Mouse (Mus musculus): ENCODE measurements around the gene Polr2l.

Polr2l gene

DNA sequence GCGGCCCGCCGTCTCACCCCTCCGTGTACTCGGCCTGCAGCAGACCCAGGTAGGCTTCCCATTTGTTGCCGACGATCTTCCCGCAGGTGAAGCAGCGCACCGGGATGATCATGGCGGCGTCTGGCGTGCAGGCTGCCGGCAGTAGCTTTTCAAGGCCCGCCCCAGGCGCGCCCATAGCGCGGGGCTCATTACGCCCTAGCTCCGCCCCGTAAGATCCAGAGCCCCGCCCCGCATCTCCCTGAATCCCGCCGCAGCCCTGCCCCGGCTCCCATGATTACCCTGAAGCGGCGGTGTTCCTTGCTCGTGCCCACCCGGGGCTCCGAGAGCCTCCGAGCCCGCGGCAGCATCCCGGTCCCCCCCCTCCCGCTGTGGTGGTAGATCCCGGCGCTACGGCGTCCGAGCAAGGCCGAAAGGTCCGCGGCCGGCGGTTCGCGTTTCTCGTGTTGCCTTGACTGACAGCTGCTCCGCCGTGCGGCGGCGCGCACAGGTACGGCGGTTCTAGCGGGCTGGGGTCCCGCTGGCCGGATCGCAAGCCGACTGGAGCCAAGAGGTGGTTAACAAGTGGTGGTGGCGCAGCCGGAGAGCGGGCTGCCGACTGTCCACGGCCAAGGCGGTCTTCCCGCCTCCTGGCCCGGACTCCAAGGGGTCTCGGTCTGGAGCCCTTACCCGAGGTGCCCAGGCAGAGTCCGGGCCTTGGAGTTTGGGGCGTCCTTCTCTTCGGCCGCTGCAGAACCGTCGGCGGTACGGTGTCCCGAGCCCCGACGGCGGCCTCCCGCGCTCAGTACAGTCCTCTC lies at the start of gene Polr2l, which contains the start of gene Tspan4:
Gene Polr2l, minus strand, starts transcription at position 122 of the 794 bp plus-strand sequence.
Gene Tspan4, plus strand, starts transcription at position 230 of the 794 bp plus-strand sequence.
- peak; percentile 85 for DNase-seq (ENCODE audit: low spot score)

DNA sequence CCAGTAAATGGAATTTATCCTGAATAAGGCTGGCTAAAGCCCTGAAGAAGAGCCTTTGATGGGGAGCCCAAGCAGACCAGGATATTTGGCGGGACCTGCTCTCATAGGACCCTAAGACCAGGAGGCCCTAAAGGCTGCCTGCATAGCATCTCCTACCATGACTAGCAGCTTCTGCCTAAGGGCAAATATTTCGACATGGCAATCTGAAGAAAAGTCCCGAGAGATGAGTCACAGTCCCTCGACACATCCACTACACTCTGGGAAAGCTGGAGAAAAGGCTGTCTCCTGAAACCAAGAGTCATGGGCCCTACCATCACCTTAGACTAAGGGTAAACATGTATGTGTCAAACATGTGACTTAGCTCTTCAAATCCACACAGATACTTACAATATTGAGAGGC lies 49.3 kb upstream of the Polr2l start:
- DNase-seq (ENCODE audit: low spot score): no peak

DNA sequence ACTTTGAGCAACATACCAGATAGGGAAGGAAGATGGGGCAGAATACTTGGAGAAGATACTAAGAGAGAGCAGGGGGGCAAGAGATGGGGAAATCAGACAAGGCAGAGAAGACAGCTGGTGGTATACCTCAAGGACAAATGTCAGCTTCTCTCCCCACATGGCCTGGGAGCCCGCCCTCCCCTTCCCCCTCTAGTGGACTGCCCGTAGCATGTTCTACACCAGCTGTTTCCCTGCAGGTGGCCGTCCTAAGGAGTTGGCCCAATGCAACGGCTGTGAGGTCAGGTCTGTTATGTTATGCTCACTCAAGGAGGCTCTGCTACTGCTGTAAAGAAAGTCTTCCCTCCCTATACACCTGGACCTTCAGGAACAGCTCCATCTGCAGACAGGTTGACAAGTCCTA lies 48.1 kb upstream of the Polr2l start:
- DNase-seq (ENCODE audit: low spot score): no peak

DNA sequence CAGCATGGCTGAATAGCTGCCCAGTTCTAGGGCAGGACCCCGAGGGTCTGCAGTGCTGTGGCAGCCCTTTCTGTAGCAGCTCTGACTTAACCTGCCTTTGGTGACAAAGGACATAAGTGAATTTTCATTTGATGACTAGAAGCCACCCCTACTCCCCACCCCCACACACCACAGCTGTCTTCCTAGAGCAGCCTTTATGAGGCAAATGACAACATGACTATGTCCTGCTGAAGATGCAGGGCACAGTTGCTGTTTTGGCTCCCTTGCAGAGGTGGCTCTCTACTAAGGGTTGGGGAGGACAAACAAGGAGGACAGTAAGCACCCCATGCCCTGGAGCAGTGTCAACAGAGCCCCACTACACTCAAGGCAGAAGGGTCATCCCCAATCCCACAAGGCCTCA lies 44.9 kb upstream of the Polr2l start:
- no peak for DNase-seq (ENCODE audit: low spot score)

DNA sequence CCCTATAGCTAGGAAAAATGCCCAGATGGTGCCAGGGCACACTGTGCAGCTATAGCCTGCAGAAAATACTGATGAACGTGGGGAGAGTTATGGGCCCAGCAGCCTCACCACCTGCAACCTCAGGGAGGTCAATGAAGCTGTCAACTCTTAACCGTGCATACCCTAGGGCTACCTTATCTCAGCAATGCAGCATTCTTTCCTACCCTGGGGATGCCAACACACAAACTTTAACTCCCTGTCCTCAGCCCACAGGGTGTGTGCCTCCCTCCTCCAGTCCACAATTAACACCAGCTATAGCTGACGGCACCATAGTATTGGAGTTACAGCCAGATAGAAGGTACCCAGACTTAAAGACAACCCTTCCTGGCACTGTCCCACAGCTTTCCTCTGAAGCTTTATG lies 44.0 kb upstream of the Polr2l start:
- no peak for DNase-seq (ENCODE audit: low spot score)

DNA sequence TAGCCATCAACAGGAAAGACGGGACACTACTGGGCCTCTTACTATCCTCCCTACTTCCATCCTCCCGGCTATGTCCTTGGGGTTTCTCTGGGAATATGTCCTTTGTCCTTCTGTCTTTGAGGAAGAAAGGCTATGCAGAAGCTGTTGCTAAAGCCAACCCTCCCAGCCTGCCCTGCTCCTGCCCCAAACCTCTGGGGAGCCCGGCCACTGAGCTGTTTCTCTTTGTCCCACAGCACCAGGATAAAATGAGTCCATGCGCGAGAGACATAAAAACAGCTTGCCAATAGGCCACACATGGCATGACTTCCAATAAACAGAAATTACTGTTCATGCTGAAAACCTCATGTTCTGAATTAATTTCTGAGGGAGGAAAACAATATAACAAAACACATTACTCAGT lies 43.4 kb upstream of the Polr2l start:
- DNase-seq (ENCODE audit: low spot score): no peak

DNA sequence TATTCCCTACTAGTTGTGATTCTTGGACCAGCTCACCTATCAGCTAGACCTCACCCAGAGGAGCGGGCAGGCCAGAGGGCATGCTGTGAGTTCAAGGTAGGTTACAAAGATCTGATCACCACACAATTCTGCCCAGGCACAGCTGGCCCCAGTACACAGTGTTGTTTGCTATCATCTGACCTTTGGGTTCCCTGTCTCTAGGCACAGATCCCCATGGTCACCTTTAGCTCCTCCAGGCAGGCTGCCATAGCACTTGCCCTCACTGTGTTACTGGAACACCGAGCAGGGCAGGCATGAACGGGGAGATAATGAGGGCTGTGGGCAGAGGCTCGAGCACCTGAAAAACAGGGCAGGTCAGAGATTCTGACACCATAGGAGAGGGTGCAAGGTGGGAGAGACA lies 42.7 kb upstream of the Polr2l start:
- peak; percentile 18 for DNase-seq (ENCODE audit: low spot score)

DNA sequence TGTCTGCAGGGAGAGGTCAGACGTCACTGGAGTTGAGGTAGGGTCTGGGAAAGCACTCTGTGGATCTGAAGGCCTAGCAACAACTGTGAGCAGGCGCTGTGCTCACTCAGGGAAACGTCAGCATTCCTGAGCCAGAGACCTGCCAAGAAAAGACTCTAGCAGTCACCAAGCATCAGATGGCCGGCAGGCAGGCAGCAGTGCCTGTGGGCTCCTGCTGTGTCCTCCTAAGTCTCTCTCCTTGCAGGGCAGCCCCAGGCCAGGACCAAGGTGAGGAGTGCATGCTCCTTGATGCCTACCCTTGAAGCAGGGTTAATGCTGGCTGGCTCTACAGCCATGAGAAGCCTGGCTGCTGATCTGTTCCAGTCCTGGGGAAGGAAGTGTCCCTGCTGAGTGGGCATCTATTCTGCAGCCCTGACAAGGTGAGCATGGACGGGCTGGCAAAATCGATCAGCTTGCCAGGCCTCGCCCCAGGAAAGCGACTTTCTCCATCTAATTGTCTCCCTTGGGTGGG lies 35.8 kb upstream of the Polr2l start:
- DNase-seq (ENCODE audit: low spot score): no peak

DNA sequence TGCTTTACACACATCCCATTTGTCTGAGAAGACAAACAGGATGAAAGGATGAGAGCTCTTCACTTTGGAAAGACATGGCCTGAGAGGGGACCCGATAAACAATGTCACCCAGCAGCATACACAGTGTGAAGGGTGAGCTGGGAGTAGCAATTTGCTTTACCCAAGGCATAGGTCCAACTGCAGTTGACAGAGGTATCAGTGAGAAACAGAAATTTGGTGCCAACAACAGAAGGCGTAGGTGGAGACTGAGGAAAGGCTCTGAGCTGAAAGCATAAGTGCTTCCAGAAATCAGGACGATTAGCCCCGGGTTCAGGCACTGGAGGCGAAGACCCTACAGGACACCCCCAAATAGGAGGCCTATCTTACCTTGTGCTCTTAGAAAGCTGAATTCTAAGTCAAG lies 35.3 kb upstream of the Polr2l start:
- no peak for DNase-seq (ENCODE audit: low spot score)

DNA sequence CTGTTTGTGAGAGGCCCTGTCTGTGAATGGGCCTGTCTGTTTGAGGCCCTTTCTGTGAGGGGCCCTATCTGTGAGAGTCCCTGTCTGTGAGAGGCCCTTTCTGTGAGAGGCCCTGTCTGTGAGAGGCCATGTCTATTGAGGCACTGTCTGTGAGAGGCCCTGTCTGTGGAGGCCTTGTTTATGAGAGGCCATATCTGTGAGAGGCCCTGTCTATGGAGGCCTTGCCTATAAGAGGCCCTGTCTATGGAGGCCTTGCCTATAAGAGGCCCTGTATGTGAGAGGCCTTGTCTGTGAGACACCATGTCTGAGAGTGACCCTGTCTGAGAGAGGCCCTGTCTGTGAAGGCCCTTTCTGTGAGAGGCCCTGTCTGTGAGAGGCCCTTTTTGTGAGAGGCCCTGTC lies 33.2 kb upstream of the Polr2l start:
- DNase-seq (ENCODE audit: low spot score): no peak

DNA sequence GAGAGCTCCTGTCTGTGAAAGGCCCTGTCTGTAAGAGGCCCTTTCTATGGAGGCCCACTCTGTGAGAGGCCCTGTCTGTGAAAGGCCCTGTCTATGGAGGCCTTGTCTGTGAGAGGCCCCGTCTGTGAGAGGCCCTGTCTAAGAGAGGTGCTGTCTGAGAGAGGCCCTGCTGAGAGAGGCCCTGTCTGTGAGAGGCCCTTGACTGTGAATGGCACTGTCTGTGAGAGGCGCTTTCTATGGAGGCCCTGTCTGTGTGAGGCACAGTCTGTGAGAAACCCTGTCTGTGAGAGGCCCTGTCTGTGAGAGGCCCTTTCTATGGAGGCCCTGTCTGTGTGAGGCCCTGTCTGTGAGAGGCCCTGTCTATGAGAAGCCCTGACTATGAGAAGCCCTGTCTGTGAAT lies 31.3 kb upstream of the Polr2l start:
- DNase-seq (ENCODE audit: low spot score): no peak

DNA sequence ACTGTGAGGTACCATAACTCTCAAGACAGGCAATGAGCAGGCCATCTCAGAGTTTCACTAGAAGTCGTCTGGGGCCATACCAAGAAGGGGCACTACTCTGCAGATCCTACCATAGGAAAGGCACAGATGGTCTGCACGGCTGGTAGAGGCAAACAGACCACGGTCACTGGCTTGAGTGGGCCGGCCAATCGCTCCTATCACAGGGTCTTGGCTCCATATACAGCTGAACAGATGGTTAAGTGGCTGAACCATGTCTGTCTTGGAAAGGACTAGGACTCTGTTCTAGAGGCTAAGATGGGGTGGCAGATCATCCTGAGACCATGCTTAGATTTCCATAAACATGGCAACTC lies 27.6 kb upstream of the Polr2l start:
- DNase-seq (ENCODE audit: low spot score): no peak

DNA sequence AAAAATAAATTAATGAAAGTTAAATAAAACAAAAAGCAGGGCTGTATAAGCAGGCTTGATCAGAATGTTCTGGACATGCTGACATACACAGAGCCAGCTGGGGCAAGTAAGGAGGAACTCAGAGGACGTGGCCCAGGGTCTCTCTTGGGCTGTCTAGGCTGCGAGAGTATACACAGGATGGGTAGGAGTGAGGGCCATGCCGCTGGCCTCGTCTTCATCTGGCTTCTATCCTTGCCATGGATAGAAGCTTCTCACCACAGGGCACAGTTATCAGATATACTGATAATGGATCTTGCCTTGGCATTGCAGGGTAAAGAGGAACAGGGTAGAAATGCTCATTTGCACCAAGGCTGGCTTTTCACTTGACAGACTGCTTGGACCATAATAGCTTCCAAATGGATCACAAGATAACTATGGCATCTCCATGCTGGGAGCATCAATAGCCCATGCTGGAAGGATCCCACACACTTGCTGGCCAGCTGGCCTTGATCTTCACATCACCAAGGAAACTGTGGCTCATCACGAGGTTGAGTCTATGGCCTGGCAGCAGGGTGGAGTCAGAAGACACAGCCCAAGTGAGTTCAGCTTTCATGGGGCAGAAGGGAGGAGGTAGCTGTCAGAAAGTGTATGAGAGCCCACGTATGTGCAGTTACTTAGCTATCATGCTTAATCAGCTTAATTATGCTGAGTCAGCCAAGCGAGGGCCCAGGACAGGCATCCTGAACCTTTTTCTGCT lies 27.1 kb upstream of the Polr2l start:
- DNase-seq (ENCODE audit: low spot score): no peak

DNA sequence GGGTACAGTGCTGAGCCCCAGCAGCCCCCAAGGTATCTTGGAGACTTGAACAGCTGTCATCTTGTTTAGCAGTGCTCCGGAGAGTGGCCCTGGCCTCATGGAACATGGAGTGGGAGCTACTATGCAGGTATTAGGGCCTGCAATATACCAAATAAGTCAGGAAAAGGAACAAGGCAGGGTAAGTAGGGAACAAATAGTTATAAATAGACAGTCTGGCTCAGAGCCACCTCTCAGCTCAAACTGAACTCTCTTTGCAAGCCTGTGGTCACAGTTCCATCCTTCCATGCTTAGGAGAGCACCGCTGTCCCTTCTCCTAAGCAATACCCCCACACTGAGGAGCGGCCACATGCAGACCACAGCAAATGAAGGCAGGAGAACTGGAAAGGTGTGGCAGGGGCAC lies 22.7 kb upstream of the Polr2l start:
- no peak for DNase-seq (ENCODE audit: low spot score)

DNA sequence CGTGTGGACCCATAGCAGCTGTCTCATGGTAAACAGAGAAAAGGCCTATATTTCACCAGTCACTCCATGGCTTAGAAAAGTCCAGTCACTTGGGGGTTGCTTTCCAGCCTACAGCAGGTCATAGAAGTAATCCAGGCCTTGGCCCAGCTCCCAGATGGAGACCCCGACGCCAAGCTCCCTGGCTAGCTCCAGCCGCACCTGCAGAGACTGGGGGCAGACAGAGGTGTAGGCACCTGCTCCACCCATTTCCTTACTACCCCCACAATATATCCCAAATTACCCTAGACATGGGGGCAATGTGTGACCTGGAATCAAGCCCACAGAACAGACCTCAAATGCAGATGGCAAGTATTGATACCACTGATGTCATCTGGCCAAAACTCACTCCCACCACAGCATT lies 21.0 kb upstream of the Polr2l start:
- no peak for DNase-seq (ENCODE audit: low spot score)

DNA sequence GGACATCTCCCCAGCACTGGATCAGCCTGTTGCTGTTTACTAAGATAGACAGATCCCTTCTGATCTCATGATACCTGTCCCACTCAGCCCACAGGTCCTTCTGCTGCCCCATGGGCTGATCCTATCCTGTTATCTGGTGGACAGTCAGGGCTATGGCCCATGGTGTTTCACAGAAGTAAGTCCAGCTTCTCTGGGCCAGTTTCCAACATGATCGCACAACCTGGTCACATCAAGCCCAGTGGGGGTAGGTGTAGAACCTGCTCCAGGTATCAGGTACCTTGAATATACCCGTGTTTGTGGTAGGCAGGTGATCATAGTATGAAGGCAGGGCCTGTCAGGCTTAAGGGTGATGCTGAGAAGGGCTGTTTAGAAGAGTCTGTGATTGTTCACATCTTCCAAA lies 20.4 kb upstream of the Polr2l start:
- DNase-seq (ENCODE audit: low spot score): no peak

DNA sequence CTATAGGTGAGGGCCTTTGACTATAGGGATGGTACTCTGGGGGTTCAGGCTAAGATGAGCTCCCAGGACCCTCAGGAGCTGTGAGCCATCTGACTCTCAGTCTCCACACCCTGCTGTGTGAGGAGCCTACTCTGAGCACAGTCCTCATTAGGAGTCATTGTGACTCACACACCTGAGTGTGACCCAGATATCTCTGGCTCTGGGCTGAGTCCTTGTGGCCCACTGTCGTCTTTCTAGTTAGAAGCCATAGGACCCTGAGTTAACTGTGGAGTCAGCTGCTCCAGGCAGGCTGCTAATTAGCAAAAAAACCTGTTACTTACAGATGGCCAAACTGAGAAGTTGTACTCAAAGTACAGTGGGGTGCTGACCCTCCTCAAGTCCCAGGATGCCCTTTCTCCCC lies 18.8 kb upstream of the Polr2l start:
- no peak for DNase-seq (ENCODE audit: low spot score)

DNA sequence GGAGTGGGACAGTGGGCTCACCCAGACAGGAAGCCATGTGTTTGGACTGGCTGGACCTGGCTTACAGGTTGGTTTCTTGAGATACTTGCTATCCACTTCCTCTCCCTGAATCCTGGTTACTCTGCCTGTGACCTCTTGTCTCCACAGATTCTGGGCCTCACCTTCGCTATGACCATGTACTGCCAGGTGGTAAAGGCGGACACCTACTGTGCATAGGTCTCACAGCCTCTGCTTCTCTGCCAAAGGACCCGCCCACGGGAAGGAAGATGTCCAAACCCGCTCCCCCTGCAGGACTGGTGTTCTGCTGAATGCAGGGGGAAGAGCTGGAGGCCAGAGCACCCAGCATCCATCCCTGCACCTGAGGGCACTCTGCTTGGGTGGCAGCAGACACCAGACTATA lies 17.8 kb upstream of the Polr2l start:
- no peak for DNase-seq (ENCODE audit: low spot score)

DNA sequence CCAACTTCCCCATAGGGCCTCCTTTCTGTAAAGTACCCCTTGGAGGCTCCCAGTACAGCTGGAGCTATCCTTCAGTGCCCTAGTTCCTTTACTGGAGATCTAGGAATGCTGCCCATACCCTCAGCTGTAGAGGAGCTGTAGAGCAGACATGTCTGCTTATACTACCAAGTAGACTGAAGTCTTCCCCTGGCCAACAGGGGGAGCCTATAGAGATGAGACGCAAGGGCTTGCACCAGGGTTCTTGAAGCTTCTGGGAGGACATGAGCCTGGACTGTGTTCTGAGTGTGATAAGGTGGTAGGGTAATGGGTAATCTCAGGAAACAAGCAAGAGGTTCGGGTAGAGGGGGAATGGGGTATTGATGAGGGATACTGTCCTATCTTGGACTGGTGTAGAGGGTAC lies 16.2 kb upstream of the Polr2l start:
- no peak for DNase-seq (ENCODE audit: low spot score)

DNA sequence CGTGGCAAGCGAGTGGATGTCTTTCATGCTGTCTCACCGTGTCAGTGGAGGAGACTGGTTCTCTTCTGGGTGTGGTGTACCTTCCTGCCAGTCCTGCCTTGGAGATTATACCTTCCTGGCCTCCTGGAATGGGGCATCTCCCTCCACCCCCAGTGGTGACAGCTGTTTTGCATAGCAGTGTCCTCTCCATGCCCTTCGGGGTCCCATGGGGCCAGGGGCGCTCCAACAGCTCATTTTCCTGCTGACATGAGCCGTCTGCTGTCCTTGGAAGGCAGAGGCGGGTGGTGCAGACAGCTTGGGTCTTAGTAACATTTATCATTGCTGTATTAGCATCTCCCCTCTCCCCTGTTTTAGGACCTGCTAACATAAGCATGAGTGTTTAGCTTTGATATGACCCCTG lies 12.2 kb upstream of the Polr2l start:
- no peak for DNase-seq (ENCODE audit: low spot score)

DNA sequence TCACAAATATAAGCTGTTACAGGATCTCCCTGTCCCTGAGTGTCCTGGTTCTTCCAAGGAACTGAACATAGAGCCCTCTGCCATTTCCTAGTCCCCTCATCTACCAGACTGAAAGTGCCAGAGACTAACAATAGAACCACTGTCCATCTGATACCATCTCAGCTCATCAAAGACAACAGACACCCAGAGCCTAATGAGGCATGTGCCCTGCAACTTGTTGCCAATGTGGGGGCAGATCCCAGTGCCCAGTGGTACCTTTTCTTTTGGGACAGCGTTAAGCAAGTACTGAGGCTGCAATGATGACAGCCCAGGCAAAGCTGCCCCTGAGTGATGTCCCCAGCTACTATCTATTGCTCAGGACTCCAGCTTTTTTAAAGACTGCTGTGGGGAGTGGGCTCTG lies 11.3 kb upstream of the Polr2l start:
- no peak for DNase-seq (ENCODE audit: low spot score)

DNA sequence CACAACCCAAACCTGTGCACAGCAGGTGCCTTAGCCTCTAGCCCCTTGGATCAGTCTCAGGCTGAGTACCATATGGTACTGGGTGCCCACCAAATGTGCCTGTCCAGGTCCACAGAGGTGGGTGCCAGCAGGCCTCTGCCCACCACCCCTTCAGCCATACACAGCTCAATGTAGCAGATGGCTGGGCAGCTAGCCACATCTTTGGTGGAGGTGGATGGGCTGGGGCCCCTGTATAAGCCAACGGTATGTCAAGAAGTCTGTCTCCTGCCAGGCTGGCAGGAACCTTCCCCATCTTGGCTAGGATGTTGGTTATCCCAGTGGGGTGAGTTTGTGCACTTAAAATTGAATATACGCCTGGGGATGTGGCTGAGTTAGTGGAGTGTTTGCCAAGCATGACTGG lies 10.7 kb upstream of the Polr2l start:
- no peak for DNase-seq (ENCODE audit: low spot score)

DNA sequence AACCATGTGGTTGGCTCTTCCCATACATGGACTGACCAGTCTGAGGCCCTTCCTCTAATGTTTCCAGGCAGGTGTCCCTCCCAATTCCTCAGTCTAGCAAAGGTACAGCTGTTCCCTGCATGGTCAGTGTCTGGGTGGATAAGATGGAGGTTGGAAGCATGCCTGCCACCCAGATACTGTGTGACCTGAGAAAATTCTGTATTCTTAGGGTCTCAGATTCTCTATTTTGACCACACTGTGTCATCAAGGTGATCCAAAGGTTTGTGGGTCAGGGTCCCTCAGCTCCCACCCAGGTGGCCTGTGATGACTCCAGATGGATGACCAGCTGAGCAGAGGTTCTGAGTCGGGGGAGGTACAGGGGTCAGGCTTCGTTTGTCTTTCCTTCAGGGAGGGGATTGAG lies 10.3 kb upstream of the Polr2l start:
- DNase-seq (ENCODE audit: low spot score): no peak
